Mouse (Mus musculus) heart, embryonic 11.5 days (tissue): Measurements from ENCODE around the gene Nf2. TPM values are rescaled to one million over a fixed set of nuclear protein-coding genes. Genes with fewer than 3 reads are reported as not detected.

Experiments used
- ATAC-seq: fragments of 200-750 bp; cut with Nextera tagmentation; replicated peaks from 2 replicates; pipeline ENCODE4 v1.8.0; 2017; ENCODE audit warnings: moderate library complexity; ENCODE audit not compliant: insufficient number of reproducible peaks, low FRiP score, low TSS enrichment
- H3K27ac ChIP-seq: fragments of 300-500 bp; sonication (generic); 2 replicates; pipeline ENCODE4 v1.5.1; 2014; ENCODE audit warnings: mild to moderate bottlenecking, low read depth, low read length
- H3K27me3 ChIP-seq: fragments of 300-500 bp; sonication (generic); 2 replicates; pipeline ENCODE4 v1.6.1; 2014; ENCODE audit warnings: mild to moderate bottlenecking, low read length, mixed read lengths; ENCODE audit not compliant: control insufficient read depth, insufficient read depth
- H3K36me3 ChIP-seq: fragments of 300-500 bp; sonication (generic); 2 replicates; pipeline ENCODE4 v1.6.1; 2014; ENCODE audit warnings: mild to moderate bottlenecking, low read length, moderate library complexity, mixed read lengths; ENCODE audit not compliant: control insufficient read depth, insufficient read depth
- H3K4me1 ChIP-seq: fragments of 300-500 bp; sonication (generic); 2 replicates; pipeline ENCODE4 v1.6.1; 2014; ENCODE audit warnings: low read length; ENCODE audit not compliant: control insufficient read depth, insufficient read depth
- H3K4me2 ChIP-seq: fragments of 300-500 bp; sonication (generic); 2 replicates; pipeline ENCODE4 v1.6.1; 2014; ENCODE audit warnings: mild to moderate bottlenecking, moderate library complexity
- H3K4me3 ChIP-seq: fragments of 300-500 bp; sonication (generic); 2 replicates; pipeline ENCODE4 v1.5.1; 2014; ENCODE audit warnings: low read depth, low read length
- H3K9ac ChIP-seq: fragments of 300-500 bp; sonication (generic); 2 replicates; pipeline ENCODE4 v1.6.1; 2014; ENCODE audit warnings: mild to moderate bottlenecking, low read depth, low read length, moderate library complexity
- H3K9me3 ChIP-seq: fragments of 300-500 bp; sonication (generic); replicated peaks from 2 replicates; pipeline ENCODE4 v1.6.1; 2016; ENCODE audit warnings: low read length; ENCODE audit not compliant: control insufficient read depth
- WGBS: fragments of 180-500 bp; shearing (Covaris S2); extraction: QIAGEN DNeasy Blood & Tissue Kit; methylation state at CpG from one replicate; pipeline ENCODE4 v1.1.7; 2014; ENCODE audit not compliant: insufficient replicate concordance; 5-methylcytosine and 5-hydroxymethylcytosine counted together
- polyA plus RNA-seq: library from polyadenylated mRNA; unstranded; fragments of >200 nt; fragmentation: Nextera tagmentation; extraction: Ambion mirVana; gene quantifications from 2 replicates; pipeline ENCODE4 v1.2.1, GENCODE M21; 2014

The Nf2 gene
- polyA plus RNA-seq, 1 experiment from 2014 or later = 32.7 TPM

GRCm38 (mm10) chr11:4730096-4730495 is 119.2 kb downstream of the Nf2 start:
- Histone ChIP-seq H3K9me3 (no peaks in the 10 kb centered on the region), H3K9ac (no peak overlapping the region), H3K4me1 (peaks cover 9% of the 10 kb centered on the region), H3K4me2 (no peak overlapping the region), H3K36me3 (peaks cover 6% of the 10 kb centered on the region; the same call in 1 of the 2 replicates), H3K27ac (no peak overlapping the region), H3K27me3 (no peaks in the 10 kb centered on the region; the same call in 1 of the 2 replicates), H3K4me3 (no peak overlapping the region)
- WGBS = 74% methylated on average over 6 of the region's 6 CpGs
- no peak for ATAC-seq

DNA sequence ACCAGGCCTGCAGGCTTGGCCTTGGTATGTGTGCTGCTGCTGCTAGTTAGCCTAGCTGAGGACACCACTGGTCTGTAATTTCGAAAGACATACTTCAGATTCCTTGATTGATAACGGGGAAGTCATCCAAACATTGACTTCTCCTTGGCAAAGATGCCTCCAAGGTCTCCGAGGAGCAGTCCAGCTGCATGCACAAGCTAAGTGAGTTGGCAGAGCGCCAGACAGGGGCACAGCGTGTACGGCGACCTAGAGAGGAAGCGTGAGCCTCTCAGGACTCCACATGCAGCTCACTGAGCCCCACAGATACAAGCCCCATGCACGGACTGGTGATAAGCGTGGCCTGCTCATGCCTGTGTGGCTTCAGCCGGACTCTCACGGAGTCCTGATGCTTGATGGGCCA is 119.7 kb downstream of the Nf2 start:
- Histone ChIP-seq H3K4me2 (no peak overlapping the region), H3K27ac (no peak overlapping the region), H3K4me1 (peaks cover 9% of the 10 kb centered on the region), H3K9ac (no peak overlapping the region), H3K27me3 (no peaks in the 10 kb centered on the region), H3K9me3 (no peaks in the 10 kb centered on the region), H3K4me3 (no peak overlapping the region), H3K36me3 (peaks cover 6% of the 10 kb centered on the region; the same call in 1 of the 2 replicates)
- ATAC-seq = peak; percentile 32; the same call in 1 of the 2 replicates
- 38% methylated on average over 12 of the region's 12 CpGs for WGBS

DNA sequence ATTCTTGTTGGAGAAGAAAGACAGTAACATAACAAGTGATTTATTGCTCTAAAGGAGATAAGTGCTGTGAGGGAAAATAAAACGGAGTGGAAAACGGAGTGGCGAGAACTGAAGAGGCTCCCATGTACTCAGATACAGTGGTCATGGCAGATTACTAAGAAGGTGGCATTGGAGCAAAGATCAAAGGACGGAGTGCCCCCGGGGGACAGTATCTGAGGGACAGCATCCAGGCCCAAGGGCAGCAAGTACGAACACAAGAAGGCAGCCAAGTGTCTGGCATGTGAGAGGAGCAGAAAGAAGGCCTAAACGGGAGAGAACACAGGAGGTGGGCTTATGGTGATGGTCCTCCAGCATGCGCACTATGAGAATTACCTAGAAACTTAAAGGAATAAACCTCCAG is 127.6 kb downstream of the Nf2 start:
- WGBS = 80% methylated on average over 8 of the region's 8 CpGs
- Histone ChIP-seq H3K9me3 (no peaks in the 10 kb centered on the region), H3K9ac (no peak overlapping the region), H3K27me3 (no peaks in the 10 kb centered on the region), H3K36me3 (peaks cover 3% of the 10 kb centered on the region; the same call in 1 of the 2 replicates), H3K4me3 (no peak overlapping the region), H3K4me2 (no peak overlapping the region), H3K27ac (no peak overlapping the region), H3K4me1 (peaks cover 6% of the 10 kb centered on the region; the same call in 1 of the 2 replicates)
- no peak for ATAC-seq

GRCm38 (mm10) chr11:4720900-4721580 is 128.3 kb downstream of the Nf2 start:
- Histone ChIP-seq H3K27ac (no peak overlapping the region), H3K4me1 (peaks cover 6% of the 10 kb centered on the region; the same call in 1 of the 2 replicates), H3K4me2 (no peak overlapping the region), H3K9ac (no peak overlapping the region), H3K27me3 (no peaks in the 10 kb centered on the region), H3K9me3 (no peaks in the 10 kb centered on the region), H3K4me3 (no peak overlapping the region), H3K36me3 (peaks cover 3% of the 10 kb centered on the region; the same call in 1 of the 2 replicates)
- WGBS = 55% methylated on average over 7 of the region's 7 CpGs
- no peak for ATAC-seq

DNA sequence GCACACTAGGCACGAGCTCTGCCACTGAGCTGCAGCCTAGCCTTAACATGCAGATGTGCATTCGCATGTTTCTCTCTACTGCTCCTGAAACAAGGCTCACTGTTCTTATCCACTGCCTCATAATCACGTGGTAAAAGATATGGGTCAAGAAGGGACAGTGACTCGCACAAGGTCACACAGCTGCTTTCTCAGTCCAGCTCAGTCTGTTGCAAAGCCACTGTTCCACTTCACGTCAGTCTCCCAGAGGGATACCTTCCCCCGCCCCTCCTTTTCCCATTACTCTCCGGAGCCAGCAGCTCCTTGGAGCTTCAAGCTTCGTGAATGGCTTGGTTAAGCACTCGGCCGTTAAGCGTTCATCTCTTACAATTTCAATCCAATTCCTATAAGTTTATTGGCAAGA is 128.9 kb downstream of the Nf2 start:
- 68% methylated on average over 11 of the region's 11 CpGs for WGBS
- ATAC-seq = no peak
- Histone ChIP-seq H3K9me3 (no peaks in the 10 kb centered on the region), H3K4me1 (peaks cover 6% of the 10 kb centered on the region; the same call in 1 of the 2 replicates), H3K9ac (no peak overlapping the region), H3K36me3 (no peaks in the 10 kb centered on the region), H3K4me3 (no peak overlapping the region), H3K27me3 (no peaks in the 10 kb centered on the region), H3K4me2 (no peak overlapping the region), H3K27ac (no peak overlapping the region)

GRCm38 (mm10) chr11:4719961-4720360 is 129.4 kb downstream of the Nf2 start:
- H3K27ac ChIP-seq = no peak overlapping the region
- H3K4me3 ChIP-seq = no peak overlapping the region
- H3K4me2 ChIP-seq = no peak overlapping the region
- no peak overlapping the region for H3K9ac ChIP-seq
- 87% methylated on average over 9 of the region's 9 CpGs for WGBS
- ATAC-seq = no peak
- H3K4me1 ChIP-seq = peaks cover 6% of the 10 kb centered on the region; the same call in 1 of the 2 replicates
- no peaks in the 10 kb centered on the region for H3K27me3 ChIP-seq
- no peaks in the 10 kb centered on the region for H3K9me3 ChIP-seq
- H3K36me3 ChIP-seq = no peaks in the 10 kb centered on the region

DNA sequence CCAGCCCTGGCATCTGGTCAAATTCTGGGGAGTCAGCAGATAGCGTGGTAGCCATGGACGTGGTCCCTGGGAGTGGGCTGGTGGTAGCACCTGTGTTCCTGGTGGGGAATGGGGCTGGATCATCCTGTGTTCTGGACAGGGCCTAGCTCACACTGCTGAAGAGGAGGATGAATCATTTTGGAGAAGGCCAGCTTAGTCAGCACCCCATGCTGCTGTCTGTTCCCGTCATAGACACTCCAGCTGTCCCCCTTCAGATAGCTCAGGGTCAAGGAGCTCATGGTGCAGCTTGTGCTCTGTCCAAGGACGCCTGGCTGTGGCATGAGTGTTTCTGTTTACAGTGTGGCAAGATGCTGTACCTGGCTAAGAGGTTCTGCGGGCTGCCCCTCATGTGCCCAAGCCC is 130.8 kb downstream of the Nf2 start:
- peaks cover 6% of the 10 kb centered on the region; the same call in 1 of the 2 replicates for H3K4me1 ChIP-seq
- 63% methylated on average over 5 of the region's 5 CpGs for WGBS
- no peaks in the 10 kb centered on the region for H3K27me3 ChIP-seq
- H3K9me3 ChIP-seq = no peaks in the 10 kb centered on the region
- no peaks in the 10 kb centered on the region for H3K36me3 ChIP-seq
- H3K4me2 ChIP-seq = no peak overlapping the region
- no peak overlapping the region for H3K9ac ChIP-seq
- no peak overlapping the region for H3K4me3 ChIP-seq
- no peak overlapping the region for H3K27ac ChIP-seq
- ATAC-seq = no peak

DNA sequence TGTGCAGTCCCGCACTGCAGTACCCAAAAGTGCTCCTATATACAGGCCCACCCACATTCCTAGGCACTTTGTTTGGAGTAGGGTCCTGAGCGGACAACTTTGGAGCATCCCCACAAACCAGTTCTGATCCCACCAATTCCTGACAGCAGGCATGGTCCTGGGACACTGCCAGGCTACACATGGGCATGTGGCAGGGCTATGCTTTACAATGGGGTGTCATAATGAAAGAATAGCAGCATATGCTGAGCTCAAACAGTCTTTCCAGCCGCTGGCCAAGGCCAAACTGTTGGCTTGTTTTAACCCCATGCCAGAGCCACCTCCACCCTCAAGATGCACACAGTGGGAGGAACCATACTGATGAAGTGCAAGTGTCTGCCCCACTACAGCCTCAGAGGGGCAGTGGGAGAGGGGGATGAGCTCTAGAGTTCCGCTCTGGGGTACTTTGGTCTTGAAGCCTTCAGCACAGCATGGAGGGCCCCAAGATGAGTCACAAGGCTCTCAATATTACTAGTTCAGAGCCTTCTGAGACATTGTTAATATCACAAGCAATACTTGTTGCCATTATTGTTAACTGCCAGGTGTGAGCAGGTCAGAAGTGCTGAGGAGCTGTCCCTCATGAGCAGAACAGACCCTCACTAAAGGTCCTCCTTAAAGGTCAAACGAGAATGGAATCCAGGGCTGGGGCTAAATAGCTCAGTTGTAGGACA is 132.7 kb downstream of the Nf2 start:
- Histone ChIP-seq H3K9me3 (no peaks in the 10 kb centered on the region), H3K36me3 (no peaks in the 10 kb centered on the region), H3K9ac (no peak overlapping the region), H3K27me3 (no peaks in the 10 kb centered on the region), H3K4me2 (no peak overlapping the region), H3K27ac (no peak overlapping the region), H3K4me1 (peaks cover 6% of the 10 kb centered on the region; the same call in 1 of the 2 replicates), H3K4me3 (no peak overlapping the region)
- no peak for ATAC-seq
- 80% methylated on average over 5 of the region's 5 CpGs for WGBS
